Mouse (Mus musculus) heart, postnatal 0 days (tissue): ENCODE measurements at regions not wholly inside any gene's neighbourhood (a gene's known extent, or its start where the extent isn't known, plus 50 kb on each side); places are given as distances from the start of the nearest gene placed in this dataset.

Experiments used
- CTCF ChIP-seq: IDR thresholded peaks from 2 replicates; pipeline ENCODE4 v1.5.1; 2016; ENCODE audit warnings: antibody characterized with exemption, control low read depth, low read depth
- EP300 ChIP-seq: IDR thresholded peaks from 2 replicates; pipeline ENCODE4 v1.6.1; 2016; ENCODE audit warnings: antibody characterized with exemption, low read depth

GRCm38 (mm10) chr12:109764293-109764692 lies 164.2 kb upstream of the Rtl1 start:
- TF ChIP-seq CTCF (no peak), EP300 (no peak)
